Mouse (Mus musculus): Measurements from ENCODE around the gene Kctd2. TPM values are rescaled to one million over a fixed set of nuclear protein-coding genes. Genes with fewer than 3 reads are reported as not detected.
"Not testable (repeated sequence)": the region's sequence is repeated elsewhere in the genome, so short reads cannot be mapped to it uniquely, and the experiment has no call there.

Kctd2 gene
- polyA plus RNA-seq, 1 experiment from 2014 or later = 9.5 TPM

DNA sequence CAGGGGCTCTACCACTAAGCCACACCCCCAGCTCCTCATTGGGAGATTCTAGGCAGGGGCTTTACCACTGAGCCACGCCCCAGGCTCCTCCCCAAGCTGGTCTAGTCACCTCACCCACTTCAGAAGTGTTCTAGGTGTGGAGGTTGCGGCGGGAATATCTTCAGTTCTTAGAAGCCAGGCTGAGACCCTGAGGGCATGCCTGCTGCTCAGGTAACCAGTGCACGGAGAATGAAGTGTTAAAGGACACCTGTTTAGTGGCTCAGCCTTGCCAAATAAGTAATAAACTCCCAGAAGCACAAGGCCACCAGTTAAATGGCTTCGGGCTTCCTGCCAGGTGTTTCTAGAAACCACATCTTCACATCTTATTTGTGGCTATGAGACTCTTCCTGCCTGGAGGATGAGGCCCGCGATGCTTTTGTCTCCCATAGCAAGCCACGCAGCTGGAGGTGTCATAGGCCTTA lies 31.9 kb downstream of the Kctd2 start:
- ATAC-seq (ENCODE audit: insufficient number of reproducible peaks, insufficient read depth, low FRiP score, low read depth) = no peak
- peaks cover 4% of the 10 kb centered on the region; the same call in 1 of the 2 replicates for H3K4me1 ChIP-seq (ENCODE audit: control insufficient read depth, insufficient read depth, low read length)
- WGBS = 82% methylated on average over 8 of the region's 8 CpGs
- no peak overlapping the region for H3K4me2 ChIP-seq (replicated peaks; ENCODE audit: low read depth, low read length)
- no peaks in the 10 kb centered on the region for H3K27me3 ChIP-seq (ENCODE audit: control insufficient read depth, insufficient read depth, low read length)
- H3K9me3 ChIP-seq (ENCODE audit: control insufficient read depth, low read depth, low read length) = no peaks in the 10 kb centered on the region
- H3K36me3 ChIP-seq (ENCODE audit: control insufficient read depth, insufficient read depth, low read length) = no peaks in the 10 kb centered on the region
- H3K4me3 ChIP-seq (ENCODE audit: low read depth, low read length) = no peak overlapping the region
- H3K9ac ChIP-seq (replicated peaks; ENCODE audit: low read depth, low read length) = no peak overlapping the region
- H3K27ac ChIP-seq (ENCODE audit: low read length) = no peak overlapping the region

DNA sequence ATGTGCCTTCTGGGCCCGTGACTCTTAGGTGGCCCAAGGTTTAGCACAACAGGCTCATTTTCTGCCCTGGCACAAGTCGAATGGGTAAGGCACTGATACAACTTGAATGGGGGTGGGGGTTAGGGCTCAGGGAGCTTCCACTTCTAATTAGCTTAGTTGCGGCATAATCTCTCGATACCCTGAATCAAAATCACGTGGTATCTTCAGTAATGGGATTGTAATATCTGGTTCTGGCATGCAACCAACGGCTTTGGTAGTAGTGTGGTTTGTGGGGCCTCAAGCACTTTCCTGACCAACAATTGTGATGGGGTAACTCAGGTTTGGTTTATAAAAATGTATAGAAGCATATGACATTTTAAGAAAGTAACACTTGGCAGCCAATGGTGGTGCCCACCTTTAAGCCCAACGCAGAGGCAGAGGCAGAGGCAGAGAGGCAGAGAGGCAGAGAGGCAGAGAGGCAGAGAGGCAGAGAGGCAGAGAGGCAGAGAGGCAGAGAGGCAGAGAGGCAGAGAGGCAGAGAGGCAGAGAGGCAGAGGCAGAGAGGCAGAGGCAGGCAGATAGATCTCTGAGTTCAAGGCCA lies 32.4 kb downstream of the Kctd2 start:
- Histone ChIP-seq H3K36me3 (ENCODE audit: control insufficient read depth, insufficient read depth, low read length) (no peaks in the 10 kb centered on the region), H3K4me2 (replicated peaks; ENCODE audit: low read depth, low read length) (no peak overlapping the region), H3K4me1 (ENCODE audit: control insufficient read depth, insufficient read depth, low read length) (no peaks in the 10 kb centered on the region), H3K4me3 (ENCODE audit: low read depth, low read length) (no peak overlapping the region), H3K27me3 (ENCODE audit: control insufficient read depth, insufficient read depth, low read length) (no peaks in the 10 kb centered on the region), H3K9me3 (ENCODE audit: control insufficient read depth, low read depth, low read length) (no peaks in the 10 kb centered on the region), H3K9ac (replicated peaks; ENCODE audit: low read depth, low read length) (no peak overlapping the region), H3K27ac (ENCODE audit: low read length) (no peak overlapping the region)
- 89% methylated on average over 7 of the region's 7 CpGs for WGBS
- no peak for ATAC-seq (ENCODE audit: insufficient number of reproducible peaks, insufficient read depth, low FRiP score, low read depth)

DNA sequence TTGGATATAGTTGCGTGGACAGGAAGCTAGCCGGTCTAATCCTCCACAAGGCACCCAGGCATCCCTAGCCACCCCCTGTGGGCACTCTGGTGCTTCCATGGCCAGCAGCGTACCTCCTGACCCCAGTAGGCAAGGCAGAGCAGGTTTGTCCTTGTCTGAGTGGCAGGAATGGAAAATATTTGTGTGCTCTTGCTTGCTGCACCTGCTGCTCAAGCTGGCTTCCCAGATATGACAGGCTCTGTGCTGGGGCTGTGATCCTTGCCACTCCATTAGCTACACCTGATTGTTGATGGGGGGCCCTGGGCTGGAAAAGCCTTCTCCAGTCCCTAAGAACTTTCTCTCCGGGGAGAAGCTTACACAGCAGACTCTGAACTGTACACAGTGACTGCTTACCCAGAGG lies 33.4 kb downstream of the Kctd2 start:
- Histone ChIP-seq H3K4me1 (ENCODE audit: control insufficient read depth, insufficient read depth, low read length) (0 out of 2 replicates have a peak, but pooled peaks cover 3% of the 10 kb centered on the region), H3K9me3 (ENCODE audit: control insufficient read depth, low read depth, low read length) (no peaks in the 10 kb centered on the region), H3K4me3 (ENCODE audit: low read depth, low read length) (no peak overlapping the region), H3K27ac (ENCODE audit: low read length) (no peak overlapping the region), H3K27me3 (ENCODE audit: control insufficient read depth, insufficient read depth, low read length) (no peaks in the 10 kb centered on the region), H3K4me2 (replicated peaks; ENCODE audit: low read depth, low read length) (no peak overlapping the region), H3K9ac (replicated peaks; ENCODE audit: low read depth, low read length) (no peak overlapping the region), H3K36me3 (ENCODE audit: control insufficient read depth, insufficient read depth, low read length) (no peaks in the 10 kb centered on the region)
- 55% methylated on average over 4 of the region's 4 CpGs for WGBS
- ATAC-seq (ENCODE audit: insufficient number of reproducible peaks, insufficient read depth, low FRiP score, low read depth) = no peak

DNA sequence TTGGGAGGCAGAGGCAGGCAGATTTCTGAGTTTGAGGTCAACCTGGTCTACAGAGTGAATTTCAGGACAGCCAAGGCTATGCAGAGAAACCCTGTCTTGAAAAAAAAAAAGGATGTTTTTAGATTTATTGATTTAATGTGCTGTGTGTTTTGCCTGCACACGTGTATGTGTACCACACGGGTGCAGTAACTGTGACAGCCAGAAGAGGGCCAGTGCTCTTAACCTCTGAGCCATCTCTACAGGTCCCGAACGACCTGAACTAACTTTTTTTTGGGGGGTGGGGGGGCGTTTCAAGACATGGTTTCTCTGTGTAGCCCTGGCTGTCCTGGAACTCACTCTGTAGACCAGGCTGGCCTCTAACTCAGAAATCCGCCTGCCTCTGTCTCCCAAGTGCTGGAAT lies 34.9 kb downstream of the Kctd2 start:
- not testable (repeated sequence) for H3K4me2 ChIP-seq (replicated peaks; ENCODE audit: low read depth, low read length); H3K9ac ChIP-seq (replicated peaks; ENCODE audit: low read depth, low read length); H3K4me3 ChIP-seq (ENCODE audit: low read depth, low read length); H3K9me3 ChIP-seq (ENCODE audit: control insufficient read depth, low read depth, low read length); H3K27me3 ChIP-seq (ENCODE audit: control insufficient read depth, insufficient read depth, low read length); H3K36me3 ChIP-seq (ENCODE audit: control insufficient read depth, insufficient read depth, low read length); H3K4me1 ChIP-seq (ENCODE audit: control insufficient read depth, insufficient read depth, low read length); H3K27ac ChIP-seq (ENCODE audit: low read length); ATAC-seq (ENCODE audit: insufficient number of reproducible peaks, insufficient read depth, low FRiP score, low read depth)
- WGBS = 90% methylated on average over 6 of the region's 6 CpGs

DNA sequence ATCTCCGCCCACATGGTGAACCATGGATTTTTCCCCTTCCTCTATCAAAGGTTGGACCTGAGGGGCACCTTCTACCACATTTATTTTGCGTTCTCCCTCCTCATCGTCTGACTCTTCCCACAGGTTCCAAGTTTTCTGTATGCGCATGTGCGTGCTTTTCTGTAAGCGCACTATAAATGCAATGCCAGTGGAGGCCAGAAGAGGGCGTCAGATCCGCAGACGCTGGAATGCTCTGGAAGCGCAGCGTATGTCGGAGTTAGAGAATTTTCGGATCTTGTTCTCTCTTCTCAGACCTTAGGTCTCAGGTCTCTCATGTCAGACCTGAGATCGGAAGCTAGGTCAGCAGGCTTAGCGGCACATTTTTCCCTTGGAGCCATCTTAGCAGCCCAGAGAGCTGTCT lies 35.7 kb downstream of the Kctd2 start:
- Histone ChIP-seq H3K36me3 (ENCODE audit: control insufficient read depth, insufficient read depth, low read length) (no peaks in the 10 kb centered on the region), H3K27ac (ENCODE audit: low read length) (no peak overlapping the region), H3K4me1 (ENCODE audit: control insufficient read depth, insufficient read depth, low read length) (0 out of 2 replicates have a peak, but pooled peaks cover 3% of the 10 kb centered on the region), H3K27me3 (ENCODE audit: control insufficient read depth, insufficient read depth, low read length) (no peaks in the 10 kb centered on the region), H3K4me3 (ENCODE audit: low read depth, low read length) (no peak overlapping the region), H3K9ac (replicated peaks; ENCODE audit: low read depth, low read length) (no peak overlapping the region), H3K4me2 (replicated peaks; ENCODE audit: low read depth, low read length) (no peak overlapping the region), H3K9me3 (ENCODE audit: control insufficient read depth, low read depth, low read length) (no peaks in the 10 kb centered on the region)
- WGBS = 88% methylated on average over 15 of the region's 15 CpGs
- ATAC-seq (ENCODE audit: insufficient number of reproducible peaks, insufficient read depth, low FRiP score, low read depth) = no peak

DNA sequence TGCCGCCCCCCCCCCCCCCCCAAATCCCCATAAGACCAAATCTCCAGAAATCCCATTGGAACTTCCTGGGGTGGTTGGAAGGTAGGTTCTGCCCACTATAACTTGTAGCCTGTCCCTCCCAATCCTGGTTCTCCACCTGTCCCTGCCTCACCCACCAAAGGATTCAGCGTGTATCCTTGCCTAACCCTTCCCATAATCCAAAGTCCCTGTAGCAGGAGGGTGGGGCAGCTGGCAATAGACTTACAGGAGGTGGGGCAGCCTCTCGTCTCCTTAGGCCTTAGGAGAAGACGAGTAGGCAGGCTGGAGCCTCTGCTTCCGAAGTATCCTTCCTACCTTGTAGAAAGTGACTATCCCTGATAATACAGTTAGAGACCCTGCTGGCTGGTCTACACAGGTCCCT lies 36.3 kb downstream of the Kctd2 start:
- H3K4me2 ChIP-seq (replicated peaks; ENCODE audit: low read depth, low read length) = no peak overlapping the region
- 87% methylated on average over 5 of the region's 5 CpGs for WGBS
- no peak overlapping the region for H3K4me3 ChIP-seq (ENCODE audit: low read depth, low read length)
- no peak overlapping the region for H3K9ac ChIP-seq (replicated peaks; ENCODE audit: low read depth, low read length)
- 0 out of 2 replicates have a peak, but pooled peaks cover 3% of the 10 kb centered on the region for H3K4me1 ChIP-seq (ENCODE audit: control insufficient read depth, insufficient read depth, low read length)
- H3K36me3 ChIP-seq (ENCODE audit: control insufficient read depth, insufficient read depth, low read length) = no peaks in the 10 kb centered on the region
- no peaks in the 10 kb centered on the region for H3K27me3 ChIP-seq (ENCODE audit: control insufficient read depth, insufficient read depth, low read length)
- no peaks in the 10 kb centered on the region for H3K9me3 ChIP-seq (ENCODE audit: control insufficient read depth, low read depth, low read length)
- H3K27ac ChIP-seq (ENCODE audit: low read length) = no peak overlapping the region
- ATAC-seq (ENCODE audit: insufficient number of reproducible peaks, insufficient read depth, low FRiP score, low read depth) = no peak

DNA sequence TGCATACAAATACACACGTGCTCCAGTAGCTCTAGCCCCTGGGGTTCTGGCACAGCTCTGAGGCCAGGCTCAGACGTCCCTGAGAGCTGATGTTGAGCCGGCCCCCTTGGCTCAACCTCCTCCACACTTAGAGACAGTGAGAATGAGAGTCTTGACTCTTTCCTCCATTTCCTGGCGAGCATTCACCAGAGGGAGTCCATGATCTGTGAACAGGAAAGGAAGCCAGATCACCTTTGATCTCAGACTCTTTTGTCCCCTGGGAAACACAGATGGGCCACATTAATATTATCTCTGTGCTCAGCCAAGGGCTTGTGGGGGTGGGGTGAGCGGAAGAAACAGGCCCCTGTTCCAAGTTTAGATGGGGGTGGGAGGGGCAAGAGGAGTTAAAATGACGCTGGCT lies 37.5 kb downstream of the Kctd2 start:
- Histone ChIP-seq H3K27me3 (ENCODE audit: control insufficient read depth, insufficient read depth, low read length) (no peaks in the 10 kb centered on the region), H3K9me3 (ENCODE audit: control insufficient read depth, low read depth, low read length) (no peaks in the 10 kb centered on the region), H3K36me3 (ENCODE audit: control insufficient read depth, insufficient read depth, low read length) (no peaks in the 10 kb centered on the region), H3K4me2 (replicated peaks; ENCODE audit: low read depth, low read length) (no peak overlapping the region), H3K27ac (ENCODE audit: low read length) (no peak overlapping the region), H3K4me1 (ENCODE audit: control insufficient read depth, insufficient read depth, low read length) (0 out of 2 replicates have a peak, but pooled peaks cover 3% of the 10 kb centered on the region), H3K4me3 (ENCODE audit: low read depth, low read length) (no peak overlapping the region), H3K9ac (replicated peaks; ENCODE audit: low read depth, low read length) (no peak overlapping the region)
- WGBS = 25% methylated on average over 6 of the region's 6 CpGs
- no peak for ATAC-seq (ENCODE audit: insufficient number of reproducible peaks, insufficient read depth, low FRiP score, low read depth)

DNA sequence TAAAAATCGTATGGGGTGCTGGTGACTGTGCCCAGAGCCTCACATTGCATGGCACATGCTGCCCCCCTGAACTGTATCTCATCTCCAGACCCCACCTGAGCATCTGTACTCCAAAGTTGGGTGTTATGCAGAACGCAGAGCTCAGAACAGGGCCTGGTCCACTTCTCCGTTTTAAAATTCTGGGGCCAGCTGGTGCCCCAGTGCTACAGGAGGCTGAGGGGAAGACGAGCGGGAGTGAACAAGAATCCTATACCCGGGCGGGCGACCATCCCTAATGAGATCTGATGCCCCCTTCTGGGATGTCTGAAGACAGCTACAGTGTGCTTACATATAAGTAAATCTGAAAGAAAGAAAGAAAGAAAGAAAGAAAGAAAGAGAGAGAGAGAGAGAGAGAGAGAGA lies 41.0 kb downstream of the Kctd2 start:
- no peak overlapping the region for H3K9ac ChIP-seq (replicated peaks; ENCODE audit: low read depth, low read length)
- no peak overlapping the region for H3K4me2 ChIP-seq (replicated peaks; ENCODE audit: low read depth, low read length)
- H3K4me1 ChIP-seq (ENCODE audit: control insufficient read depth, insufficient read depth, low read length) = 0 out of 2 replicates have a peak, but pooled peaks cover 3% of the 10 kb centered on the region
- H3K36me3 ChIP-seq (ENCODE audit: control insufficient read depth, insufficient read depth, low read length) = no peaks in the 10 kb centered on the region
- H3K4me3 ChIP-seq (ENCODE audit: low read depth, low read length) = no peak overlapping the region
- H3K27ac ChIP-seq (ENCODE audit: low read length) = no peak overlapping the region
- no peaks in the 10 kb centered on the region for H3K27me3 ChIP-seq (ENCODE audit: control insufficient read depth, insufficient read depth, low read length)
- 22% methylated on average over 8 of the region's 8 CpGs for WGBS
- H3K9me3 ChIP-seq (ENCODE audit: control insufficient read depth, low read depth, low read length) = no peaks in the 10 kb centered on the region
- no peak for ATAC-seq (ENCODE audit: insufficient number of reproducible peaks, insufficient read depth, low FRiP score, low read depth)

DNA sequence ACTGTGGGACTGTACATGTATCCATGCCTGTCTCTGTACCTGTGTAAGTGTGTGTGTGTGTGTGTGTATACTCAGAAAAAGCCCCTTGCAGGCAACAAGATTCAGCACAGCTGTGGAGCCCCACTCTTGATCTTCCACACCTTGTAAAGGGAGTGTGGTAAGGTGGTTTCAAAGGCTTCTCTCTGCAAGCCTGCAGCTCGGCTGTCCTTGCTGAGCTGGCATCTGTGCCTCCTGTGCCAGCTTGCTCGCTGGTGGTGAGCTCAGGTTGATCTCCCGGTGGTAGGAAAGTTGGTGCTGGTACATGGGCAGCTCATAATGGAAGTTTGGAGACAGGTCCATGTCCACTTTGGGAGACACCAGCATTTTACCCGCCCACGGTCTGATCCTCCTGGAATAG lies 41.9 kb downstream of the Kctd2 start:
- H3K9me3 ChIP-seq (ENCODE audit: control insufficient read depth, low read depth, low read length) = no peaks in the 10 kb centered on the region
- H3K4me1 ChIP-seq (ENCODE audit: control insufficient read depth, insufficient read depth, low read length) = 0 out of 2 replicates have a peak, but pooled peaks cover 3% of the 10 kb centered on the region
- no peak overlapping the region for H3K4me3 ChIP-seq (ENCODE audit: low read depth, low read length)
- H3K27ac ChIP-seq (ENCODE audit: low read length) = no peak overlapping the region
- no peak for ATAC-seq (ENCODE audit: insufficient number of reproducible peaks, insufficient read depth, low FRiP score, low read depth)
- no peak overlapping the region for H3K9ac ChIP-seq (replicated peaks; ENCODE audit: low read depth, low read length)
- H3K4me2 ChIP-seq (replicated peaks; ENCODE audit: low read depth, low read length) = no peak overlapping the region
- no peaks in the 10 kb centered on the region for H3K27me3 ChIP-seq (ENCODE audit: control insufficient read depth, insufficient read depth, low read length)
- H3K36me3 ChIP-seq (ENCODE audit: control insufficient read depth, insufficient read depth, low read length) = no peaks in the 10 kb centered on the region
- WGBS = 71% methylated on average over 5 of the region's 5 CpGs

Data from stomach, embryonic 14.5 days (tissue).